Mouse (Mus musculus) CH12.LX (cell line): ENCODE measurements at regions not wholly inside any gene's neighbourhood (a gene's known extent, or its start where the extent isn't known, plus 50 kb on each side); places are given as distances from the start of the nearest gene placed in this dataset.

Source experiments
- CTCF ChIP-seq, 2 experiments: IDR thresholded peaks in 1 of 2; conservative IDR thresholded peaks in 1 of 2; 2 replicates each; pipeline ENCODE4 v1.5.1; 2011 to 2012; ENCODE audit warnings: low read depth in 2 of 2, low read length in 2 of 2, improper control_type of control experiment in 1 of 2, inconsistent platforms in 1 of 2, mild to moderate bottlenecking in 1 of 2, moderate library complexity in 1 of 2
- EP300 ChIP-seq: IDR thresholded peaks from 2 replicates; pipeline ENCODE4 v1.6.1; 2011; ENCODE audit warnings: low read length, improper control_type of control experiment
- HCFC1 ChIP-seq: IDR thresholded peaks from 2 replicates; pipeline ENCODE4 v1.6.1; 2012; ENCODE audit warnings: low read depth, mild to moderate bottlenecking, inconsistent platforms, low read length, improper control_type of control experiment
- JUN ChIP-seq: IDR thresholded peaks from 2 replicates; pipeline ENCODE4 v1.6.1; 2011; ENCODE audit warnings: low read depth, mild to moderate bottlenecking, low read length, improper control_type of control experiment, moderate library complexity; ENCODE audit not compliant: insufficient read depth
- JUND ChIP-seq: conservative IDR thresholded peaks from 2 replicates; pipeline ENCODE4 v1.6.1; 2011; ENCODE audit warnings: low read depth, low read length, improper control_type of control experiment
- MAFK ChIP-seq: IDR thresholded peaks from 2 replicates; pipeline ENCODE4 v1.6.1; 2011; ENCODE audit warnings: low read length, improper control_type of control experiment; ENCODE audit not compliant: insufficient replicate concordance
- MYC ChIP-seq: IDR thresholded peaks from 2 replicates; pipeline ENCODE4 v1.6.1; 2011; ENCODE audit warnings: low read depth, mild to moderate bottlenecking, improper control_type of control experiment, low read length
- NELFE ChIP-seq: IDR thresholded peaks from 2 replicates; pipeline ENCODE4 v1.6.1; 2011; ENCODE audit warnings: low read depth, low read length, improper control_type of control experiment
- SMC3 ChIP-seq: IDR thresholded peaks from 2 replicates; pipeline ENCODE4 v1.6.1; 2011; ENCODE audit warnings: low read depth, low read length, improper control_type of control experiment
- TCF12 ChIP-seq: IDR thresholded peaks from 2 replicates; pipeline ENCODE4 v1.6.1; 2014; ENCODE audit warnings: low read depth, mild to moderate bottlenecking, inconsistent platforms, low read length, improper control_type of control experiment

DNA sequence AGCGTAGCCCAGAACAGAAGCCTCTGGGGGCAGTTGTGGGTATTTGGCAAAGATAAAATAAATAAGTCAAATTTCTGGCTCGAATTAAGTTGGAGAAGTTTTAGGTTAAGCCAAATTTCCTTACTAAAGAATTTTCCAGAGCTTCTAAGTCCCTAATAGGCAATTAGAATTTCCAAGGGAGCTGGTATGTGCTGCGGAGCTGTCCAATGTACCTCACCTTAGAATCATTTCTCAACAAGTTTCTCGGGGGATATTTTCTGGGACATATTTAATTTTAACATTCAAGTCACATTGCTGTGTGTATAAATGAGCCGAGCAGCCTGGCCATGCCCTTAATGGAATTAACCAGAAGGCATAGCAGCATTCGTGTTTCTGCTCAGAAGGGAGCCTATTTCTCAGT, 90.8 kb upstream of the Fam216b start:
- TF ChIP-seq JUND = no peak
- no peak for TF ChIP-seq JUN
- TF ChIP-seq CTCF (conservative IDR thresholded peaks at IDR 0.05 in 1 of 2, IDR thresholded peaks at IDR 0.05 in 1 of 2; ENCODE audit: low read depth in 2 of 2, low read length in 2 of 2) = no peak
- no peak for TF ChIP-seq EP300
- TF ChIP-seq TCF12 = no peak
- TF ChIP-seq MAFK = no peak
- TF ChIP-seq SMC3 = no peak
- TF ChIP-seq NELFE = no peak
- no peak for TF ChIP-seq HCFC1
- no peak for TF ChIP-seq MYC
